8 mouse cellular contexts compared by ENCODE assay signal in the genomic region with DNA sequence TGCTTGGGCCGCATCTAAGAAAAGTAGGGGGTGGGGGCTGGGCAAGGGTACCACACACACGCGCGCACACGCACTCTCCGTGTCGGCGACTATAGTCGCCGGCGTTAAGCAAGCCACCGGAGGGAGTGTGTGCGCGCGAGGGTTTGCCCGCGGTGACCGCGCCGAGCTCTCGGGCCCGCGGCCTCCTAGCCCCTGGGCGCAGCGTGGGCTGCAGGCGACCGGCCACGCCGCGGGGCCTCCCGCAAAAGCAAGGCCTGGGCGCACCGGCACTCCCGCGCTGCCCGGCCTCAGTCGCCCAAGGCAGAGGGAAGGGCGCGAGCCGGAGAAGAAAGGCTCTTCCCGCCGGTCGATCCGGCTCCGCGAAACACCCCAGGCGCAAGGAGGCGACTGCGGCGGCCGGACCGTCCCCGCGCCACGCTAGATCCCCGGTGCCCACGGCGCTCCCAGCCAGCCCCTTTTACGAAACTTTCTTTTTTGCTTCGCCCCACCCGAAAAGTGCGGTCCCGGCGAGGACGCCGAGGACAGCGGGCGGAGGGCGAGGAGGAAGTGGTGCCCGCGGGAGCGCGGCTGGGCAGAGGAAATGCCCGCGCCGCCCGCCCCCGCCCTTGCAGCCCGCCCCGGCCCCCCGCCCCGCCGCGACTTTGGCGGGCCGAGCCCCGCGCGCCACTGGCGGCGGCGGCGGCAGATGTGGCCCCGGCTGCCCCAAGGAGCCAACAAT. TPM values are rescaled to one million over a fixed set of nuclear protein-coding genes. Genes with fewer than 3 reads are reported as not detected.
DNase-seq lines count a peak whose midpoint lies in the region; ATAC-seq lines count a peak whose summit lies in the region.

No protein-coding gene starts in this region.

- peak overlapping the region; percentile 98 for H3K9ac ChIP-seq in intestine, embryonic 16.5 days (ENCODE audit: low read depth, low read length)
- peak overlapping the region; percentile 98 for H3K9ac ChIP-seq in lung, embryonic 15.5 days

- H3K27ac ChIP-seq in intestine, embryonic 16.5 days (ENCODE audit: low read length): peak overlapping the region; percentile 100
- peak overlapping the region; percentile 99 for H3K27ac ChIP-seq in lung, embryonic 15.5 days

- no peaks in the 10 kb centered on the region for H3K27me3 ChIP-seq in intestine, embryonic 16.5 days (replicated peaks; ENCODE audit: control insufficient read depth, insufficient read depth, low read length)
- H3K27me3 ChIP-seq in lung, embryonic 15.5 days: no peaks in the 10 kb centered on the region

- H3K4me3 ChIP-seq in intestine, embryonic 16.5 days (ENCODE audit: low read length): peak overlapping the region; percentile 94
- H3K4me3 ChIP-seq in lung, embryonic 15.5 days: peak overlapping the region; percentile 94

- no peaks in the 10 kb centered on the region for H3K36me3 ChIP-seq in intestine, embryonic 16.5 days (ENCODE audit: control insufficient read depth, insufficient read depth, low read length)
- H3K36me3 ChIP-seq in lung, embryonic 15.5 days: no peaks in the 10 kb centered on the region

- ATAC-seq in intestine, embryonic 16.5 days: no peak
- no peak for ATAC-seq in lung, embryonic 15.5 days (ENCODE audit: borderline replicate concordance, extremely low read depth, low FRiP score, low TSS enrichment)
- no peak for ATAC-seq in erythroid progenitor cell, adult 5-6 weeks (replicated peaks; ENCODE audit: low FRiP score, poor library complexity, severe bottlenecking)

- H3K9me3 ChIP-seq in intestine, embryonic 16.5 days (ENCODE audit: control insufficient read depth, low read length): no peaks in the 10 kb centered on the region
- no peaks in the 10 kb centered on the region for H3K9me3 ChIP-seq in lung, embryonic 15.5 days

- peak; percentile 29 for DNase-seq in thymus, postnatal 4 days
- no peak for DNase-seq in thymus, postnatal 36 days
- peak; percentile 50 to 59 for DNase-seq in cerebellum, postnatal 14 days
- peak; percentile 29 to 47 for DNase-seq in gastrocnemius, postnatal 4 days (ENCODE audit: low spot score in 2 of 2)
- DNase-seq in spleen, postnatal 4 days (ENCODE audit: low spot score in 2 of 2): peak; percentile 29 to 67

- H3K4me2 ChIP-seq in intestine, embryonic 16.5 days (ENCODE audit: low read depth, low read length): peak overlapping the region; percentile 93
- peak overlapping the region; percentile 93 for H3K4me2 ChIP-seq in lung, embryonic 15.5 days

- WGBS in intestine, embryonic 16.5 days: under 1% methylated on average over 79 of the region's 94 CpGs
- WGBS in lung, embryonic 15.5 days: under 1% methylated on average over 82 of the region's 94 CpGs

- H3K4me1 ChIP-seq in intestine, embryonic 16.5 days (ENCODE audit: control insufficient read depth, insufficient read depth, low read length): peaks cover 40% of the 10 kb centered on the region
- peaks cover 47% of the 10 kb centered on the region for H3K4me1 ChIP-seq in lung, embryonic 15.5 days

RNA-seq across cellular contexts. Expression of a gene that starts 1.3 kb away (rescaled TPM):
- 1 to 10 TPM; 6.5 to 8.0 TPM for total RNA-seq in gastrocnemius, postnatal 4 days (2021)
- 47.3 and 47.6 TPM in 2 replicates for polyA plus RNA-seq in intestine, embryonic 16.5 days (2015; fragmentation: Nextera tagmentation; extraction: Ambion mirVana)
- polyA plus RNA-seq in lung, embryonic 15.5 days (2015; fragmentation: Nextera tagmentation; extraction: Ambion mirVana): 149 and 160 TPM in 2 replicates
- 1.7 and 13.3 TPM in 2 replicates for total RNA-seq in erythroid progenitor cell, adult 5-6 weeks (2015; ENCODE audit: low replicate concordance)
- 0.13 and 3.7 TPM in 2 replicates for total RNA-seq in erythroid progenitor cell, adult 5-6 weeks (2017; ENCODE audit: low replicate concordance)

RNA-seq across cellular contexts. Expression of a gene that starts 2.3 kb away (rescaled TPM):
- total RNA-seq in gastrocnemius, postnatal 4 days (2021): 10 to 100 TPM; 46.8 to 57.3 TPM
- polyA plus RNA-seq in intestine, embryonic 16.5 days (2015; fragmentation: Nextera tagmentation; extraction: Ambion mirVana): 78.3 and 80.2 TPM in 2 replicates
- 91.6 and 94.8 TPM in 2 replicates for polyA plus RNA-seq in lung, embryonic 15.5 days (2015; fragmentation: Nextera tagmentation; extraction: Ambion mirVana)
- total RNA-seq in erythroid progenitor cell, adult 5-6 weeks (2015; ENCODE audit: low replicate concordance): 2.9 and 3.8 TPM in 2 replicates
- 3.5 and 8.5 TPM in 2 replicates for total RNA-seq in erythroid progenitor cell, adult 5-6 weeks (2017; ENCODE audit: low replicate concordance)

Comparison
In these comparisons a context has a peak if more than half of its experiments do, and no peak if none do; other contexts are left out.
1. DNase-seq: peak in thymus, postnatal 4 days (single experiment), cerebellum, postnatal 14 days (2 of 2), gastrocnemius, postnatal 4 days (2 of 2) and spleen, postnatal 4 days (2 of 2); none in thymus, postnatal 36 days (0 of 2).
2. RNA of a gene that starts 2.3 kb away (total RNA-seq): 46.8 to 57.3 TPM in gastrocnemius, postnatal 4 days; 2.9 to 8.5 TPM in erythroid progenitor cell, adult 5-6 weeks; every median in the first group is over 4 times any median in the second.